Mouse (Mus musculus) cortical plate, adult 2 months (tissue): Measurements from ENCODE around the gene Gucy1b2.

ENCODE experiments used
- CTCF ChIP-seq: fragments of 200-500 bp; IDR thresholded peaks from 2 replicates; pipeline ENCODE4 v1.5.1; 2011; ENCODE audit warnings: mild to moderate bottlenecking, control low read depth, low read length; ENCODE audit not compliant: insufficient read depth; ENCODE audit errors: extremely low read depth
- POLR2A ChIP-seq: fragments of 200-500 bp; IDR thresholded peaks from 2 replicates; pipeline ENCODE4 v1.6.1; 2011; ENCODE audit warnings: mild to moderate bottlenecking, low read length, control low read depth; ENCODE audit not compliant: insufficient read depth; ENCODE audit errors: extremely low read depth

- no peak for TF ChIP-seq POLR2A
- TF ChIP-seq CTCF = no peak
Observed at GRCm38 (mm10) chr14:62447214-62447548, 8.9 kb downstream of the Gucy1b2 start.
